Mouse (Mus musculus) ovary, postnatal 10 days (tissue): ENCODE data around the gene Gzmf.
"Not testable (repeated sequence)": the region's sequence is repeated elsewhere in the genome, so short reads cannot be mapped to it uniquely, and the experiment has no call there.

Experiments
- DNase-seq: peaks from one replicate; pipeline ENCODE4 v3.0.0; 2022; ENCODE audit warnings: low spot score

Gzmf gene

GRCm38 (mm10) chr14:56211317-56211716, at the start of gene Gzmf:
Gzmf (minus strand) TSS chr14:56211417.
- DNase-seq, result no peak

- no peak for DNase-seq
Observed at GRCm38 (mm10) chr14:56240409-56240808, 29.2 kb upstream of the Gzmf start.

- no peak for DNase-seq
Observed at GRCm38 (mm10) chr14:56234556-56234955, 23.3 kb upstream of the Gzmf start, which contains the start of gene Gzmc. Gzmc (minus strand) TSS chr14:56234656.

- no peak for DNase-seq
Observed at GRCm38 (mm10) chr14:56205613-56206012, 5.6 kb downstream of the Gzmf start.

GRCm38 (mm10) chr14:56205021-56205420, 6.2 kb downstream of the Gzmf start:
- DNase-seq, result not testable (repeated sequence)

GRCm38 (mm10) chr14:56203975-56204374, 7.2 kb downstream of the Gzmf start:
- peak; percentile 31 for DNase-seq

- DNase-seq, result no peak
Observed at GRCm38 (mm10) chr14:56186946-56187345, 24.3 kb downstream of the Gzmf start.

GRCm38 (mm10) chr14:56186521-56186920, 24.7 kb downstream of the Gzmf start:
- DNase-seq, result no peak

GRCm38 (mm10) chr14:56177651-56178050, 33.6 kb downstream of the Gzmf start:
- DNase-seq, result peak; percentile 9

GRCm38 (mm10) chr14:56174499-56174898, 36.7 kb downstream of the Gzmf start, which contains the start of gene Gzmn:
Gzmn (minus strand) TSS chr14:56174599.
- DNase-seq, result no peak

GRCm38 (mm10) chr14:56173396-56173795, 37.8 kb downstream of the Gzmf start:
- DNase-seq, result no peak

- DNase-seq, result no peak
Observed at GRCm38 (mm10) chr14:56172744-56173143, 38.5 kb downstream of the Gzmf start.

- no peak for DNase-seq
Observed at GRCm38 (mm10) chr14:56168009-56168408, 43.2 kb downstream of the Gzmf start.

- no peak for DNase-seq
Observed at GRCm38 (mm10) chr14:56162109-56162508, 49.1 kb downstream of the Gzmf start.

GRCm38 (mm10) chr14:56159479-56159878, 51.7 kb downstream of the Gzmf start, which contains the start of gene Gzmg:
Gzmg (minus strand) TSS chr14:56159579.
- DNase-seq, result not testable (repeated sequence)

- DNase-seq, result no peak
Observed at GRCm38 (mm10) chr14:56155340-56155739, 55.9 kb downstream of the Gzmf start.
